Mouse (Mus musculus) forebrain, embryonic 11.5 days (tissue): ENCODE measurements around the gene Btnl10. TPM values are rescaled to one million over a fixed set of nuclear protein-coding genes. Genes with fewer than 3 reads are reported as not detected.

Source experiments
- ATAC-seq: fragments of 200-750 bp; cut with Nextera tagmentation; replicated peaks from 2 replicates; pipeline ENCODE4 v1.8.0; 2017; ENCODE audit warnings: moderate TSS enrichment; ENCODE audit not compliant: low FRiP score
- DNase-seq: peaks from one replicate; pipeline ENCODE4 v3.0.0-alpha.2; 2017; ENCODE audit warnings: low spot score
- H3K27ac ChIP-seq: fragments of 300-500 bp; sonication (generic); 2 replicates; pipeline ENCODE4 v1.5.1; 2014; ENCODE audit warnings: low read depth, low read length
- H3K27me3 ChIP-seq: fragments of 300-500 bp; sonication (generic); 2 replicates; pipeline ENCODE4 v1.6.1; 2014; ENCODE audit warnings: mild to moderate bottlenecking, low read length, mixed read lengths; ENCODE audit not compliant: control insufficient read depth, insufficient read depth
- H3K36me3 ChIP-seq: fragments of 300-500 bp; sonication (generic); 2 replicates; pipeline ENCODE4 v1.6.1; 2014; ENCODE audit warnings: mild to moderate bottlenecking, low read length, moderate library complexity, mixed read lengths; ENCODE audit not compliant: control insufficient read depth, insufficient read depth
- H3K4me1 ChIP-seq: fragments of 300-500 bp; sonication (generic); replicated peaks from 2 replicates; pipeline ENCODE4 v1.6.1; 2014; ENCODE audit warnings: low read length, mixed read lengths; ENCODE audit not compliant: control insufficient read depth, insufficient read depth
- H3K4me2 ChIP-seq: fragments of 300-500 bp; sonication (generic); 2 replicates; pipeline ENCODE4 v1.6.1; 2014; ENCODE audit warnings: low read depth, mild to moderate bottlenecking, low read length, moderate library complexity, mixed read lengths; ENCODE audit not compliant: severe bottlenecking
- H3K4me3 ChIP-seq: fragments of 300-500 bp; sonication (generic); 2 replicates; pipeline ENCODE4 v1.5.1; 2014; ENCODE audit warnings: low read depth, low read length
- H3K9ac ChIP-seq: fragments of 300-500 bp; sonication (generic); 2 replicates; pipeline ENCODE4 v1.6.1; 2014; ENCODE audit warnings: low read length
- H3K9me3 ChIP-seq: fragments of 300-500 bp; sonication (generic); 2 replicates; pipeline ENCODE4 v1.6.1; 2016; ENCODE audit warnings: low read length, mixed read lengths; ENCODE audit not compliant: control insufficient read depth
- WGBS: fragments of 180-500 bp; shearing (Covaris S2); extraction: QIAGEN DNeasy Blood & Tissue Kit; methylation state at CpG from one replicate; pipeline ENCODE4 v1.1.7; 2014; 5-methylcytosine and 5-hydroxymethylcytosine counted together
- polyA plus RNA-seq: library from polyadenylated mRNA; unstranded; fragments of >200 nt; fragmentation: Nextera tagmentation; extraction: Ambion mirVana; gene quantifications from 2 replicates; pipeline ENCODE4 v1.2.1, GENCODE M21; 2014

Gene Btnl10
- polyA plus RNA-seq, 1 experiment from 2014 or later: not detected

GRCm38 (mm10) chr11:58938322-58939087 lies 20.8 kb downstream of the Btnl10 start, which contains the start of gene Rnf187:
TSS of gene Rnf187 (minus strand) at chr11:58938916.
- Histone ChIP-seq H3K4me1 (peaks cover 12% of the 10 kb centered on the region; the same call in 1 of the 2 replicates), H3K4me2 (peak within 1 kb of the TSS; percentile 89), H3K36me3 (peaks cover 5% of the 10 kb centered on the region), H3K9me3 (no peaks in the 10 kb centered on the region), H3K27ac (peak within 1 kb of the TSS; percentile 88), H3K4me3 (peak within 1 kb of the TSS; percentile 92), H3K9ac (peak within 1 kb of the TSS; percentile 97), H3K27me3 (no peaks in the 10 kb centered on the region)
- peak; percentile 96 for DNase-seq
- WGBS: under 1% methylated on average over 82 of the region's 95 CpGs
- peak; percentile 97 for ATAC-seq

- ATAC-seq (no peak; the same call in 1 of the 2 replicates), DNase-seq (no peak)
- 14% methylated on average over 6 of the region's 6 CpGs for WGBS
- H3K27me3 ChIP-seq: no peaks in the 10 kb centered on the region
- H3K36me3 ChIP-seq: peaks cover 3% of the 10 kb centered on the region
- peak overlapping the region; percentile 92 for H3K4me3 ChIP-seq
- H3K4me2 ChIP-seq: peak overlapping the region; percentile 89
- H3K9ac ChIP-seq: peak overlapping the region; percentile 97
- H3K9me3 ChIP-seq: no peaks in the 10 kb centered on the region
- peaks cover 12% of the 10 kb centered on the region; the same call in 1 of the 2 replicates for H3K4me1 ChIP-seq
- H3K27ac ChIP-seq: peak overlapping the region; percentile 88
These were observed 21.4 kb downstream of the Btnl10 start for GRCm38 (mm10) chr11:58939088-58939439.

- no peaks in the 10 kb centered on the region for H3K36me3 ChIP-seq
- no peaks in the 10 kb centered on the region for H3K27me3 ChIP-seq
- H3K27ac ChIP-seq: no peak overlapping the region
- no peak overlapping the region for H3K4me2 ChIP-seq
- H3K4me3 ChIP-seq: no peak overlapping the region
- 83% methylated on average over 5 of the region's 5 CpGs for WGBS
- peaks cover 3% of the 10 kb centered on the region; the same call in 1 of the 2 replicates for H3K4me1 ChIP-seq
- no peaks in the 10 kb centered on the region for H3K9me3 ChIP-seq
- ATAC-seq (no peak), DNase-seq (no peak)
- no peak overlapping the region for H3K9ac ChIP-seq
These were observed 26.4 kb downstream of the Btnl10 start for GRCm38 (mm10) chr11:58944136-58944535.

- H3K9ac ChIP-seq: no peak overlapping the region; the same call in 1 of the 2 replicates
- WGBS: 77% methylated on average over 3 of the region's 3 CpGs
- no peaks in the 10 kb centered on the region for H3K27me3 ChIP-seq
- DNase-seq (no peak), ATAC-seq (no peak)
- H3K4me3 ChIP-seq: no peak overlapping the region
- no peaks in the 10 kb centered on the region for H3K9me3 ChIP-seq
- H3K4me2 ChIP-seq: peak overlapping the region; percentile 67; the same call in 1 of the 2 replicates
- no peaks in the 10 kb centered on the region for H3K36me3 ChIP-seq
- H3K27ac ChIP-seq: no peak overlapping the region
- H3K4me1 ChIP-seq: peaks cover 4% of the 10 kb centered on the region; the same call in 1 of the 2 replicates
These were observed 29.6 kb downstream of the Btnl10 start for GRCm38 (mm10) chr11:58947306-58947705.

GRCm38 (mm10) chr11:58947798-58948528 lies 30.3 kb downstream of the Btnl10 start:
- H3K4me1 ChIP-seq: peaks cover 4% of the 10 kb centered on the region; the same call in 1 of the 2 replicates
- H3K36me3 ChIP-seq: no peaks in the 10 kb centered on the region
- ATAC-seq: 0 out of 2 replicates have a peak, but pooled peaks have one; percentile 52
- peak overlapping the region; percentile 67 for H3K4me2 ChIP-seq
- H3K9me3 ChIP-seq: no peaks in the 10 kb centered on the region
- no peak for DNase-seq
- peak overlapping the region; percentile 74 for H3K9ac ChIP-seq
- H3K27ac ChIP-seq: peak overlapping the region; percentile 96
- peak overlapping the region; percentile 55 for H3K4me3 ChIP-seq
- 18% methylated on average over 23 of the region's 23 CpGs for WGBS
- no peaks in the 10 kb centered on the region for H3K27me3 ChIP-seq

- Histone ChIP-seq H3K4me2 (peak within 1 kb of the TSS; percentile 67), H3K27ac (peak within 1 kb of the TSS; percentile 96), H3K4me3 (peak within 1 kb of the TSS; percentile 55), H3K36me3 (no peaks in the 10 kb centered on the region), H3K27me3 (no peaks in the 10 kb centered on the region), H3K9me3 (no peaks in the 10 kb centered on the region), H3K9ac (peak within 1 kb of the TSS; percentile 87), H3K4me1 (peaks cover 4% of the 10 kb centered on the region; the same call in 1 of the 2 replicates)
- under 1% methylated on average over 44 of the region's 48 CpGs for WGBS
- ATAC-seq: peak; percentile 92
- peak; percentile 83 for DNase-seq
These were observed 31.1 kb downstream of the Btnl10 start, which contains the start of gene Hist3h2ba for GRCm38 (mm10) chr11:58948542-58949479. TSS of gene Hist3h2ba (plus strand) at chr11:58948920.

GRCm38 (mm10) chr11:58949480-58950431 lies 32.0 kb downstream of the Btnl10 start:
- H3K9me3 ChIP-seq: no peaks in the 10 kb centered on the region
- peak; percentile 57 for ATAC-seq
- peaks cover 4% of the 10 kb centered on the region; the same call in 1 of the 2 replicates for H3K4me1 ChIP-seq
- peak; percentile 80 for DNase-seq
- H3K27ac ChIP-seq: peak overlapping the region; percentile 96
- 2% methylated on average over 20 of the region's 20 CpGs for WGBS
- H3K9ac ChIP-seq: peak overlapping the region; percentile 87
- no peaks in the 10 kb centered on the region for H3K27me3 ChIP-seq
- no peaks in the 10 kb centered on the region for H3K36me3 ChIP-seq
- peak overlapping the region; percentile 55 for H3K4me3 ChIP-seq
- peak overlapping the region; percentile 62 for H3K4me2 ChIP-seq
